Mouse (Mus musculus) heart, embryonic 10.5 days (tissue): ENCODE measurements around the gene Irgc1. TPM values are rescaled to one million over a fixed set of nuclear protein-coding genes. Genes with fewer than 3 reads are reported as not detected.
"Not testable (repeated sequence)": the region's sequence is repeated elsewhere in the genome, so short reads cannot be mapped to it uniquely, and the experiment has no call there.

Experiments used
- DNase-seq: peaks from one replicate; pipeline ENCODE4 v3.0.0-alpha.2; 2017; ENCODE audit warnings: low spot score
- H3K27ac ChIP-seq: fragments of 300-500 bp; sonication (generic); 2 replicates; pipeline ENCODE4 v1.5.1; 2016; ENCODE audit warnings: mild to moderate bottlenecking
- H3K27me3 ChIP-seq: fragments of 300-500 bp; sonication (generic); 2 replicates; pipeline ENCODE4 v1.6.1; 2016; ENCODE audit warnings: mild to moderate bottlenecking; ENCODE audit not compliant: poor library complexity, insufficient read depth, severe bottlenecking
- H3K36me3 ChIP-seq: fragments of 300-500 bp; sonication (generic); 2 replicates; pipeline ENCODE4 v1.6.1; 2016; ENCODE audit warnings: mild to moderate bottlenecking, moderate library complexity
- H3K4me1 ChIP-seq: fragments of 300-500 bp; sonication (generic); 2 replicates; pipeline ENCODE4 v1.6.1; 2016; ENCODE audit warnings: mild to moderate bottlenecking
- H3K4me3 ChIP-seq: fragments of 300-500 bp; sonication (generic); 2 replicates; pipeline ENCODE4 v1.5.1; 2016; ENCODE audit warnings: mild to moderate bottlenecking, moderate library complexity
- H3K9me3 ChIP-seq: fragments of 300-500 bp; sonication (generic); 2 replicates; pipeline ENCODE4 v1.6.1; 2016; ENCODE audit warnings: mild to moderate bottlenecking, moderate library complexity
- WGBS: fragments of 180-500 bp; shearing (Covaris S2); methylation state at CpG from one replicate; pipeline ENCODE4 v1.1.7; 2016; 5-methylcytosine and 5-hydroxymethylcytosine counted together
- polyA plus RNA-seq: library from polyadenylated mRNA; unstranded; fragments of >200 nt; fragmentation: Nextera tagmentation; extraction: Ambion mirVana; gene quantifications from 2 replicates; pipeline ENCODE4 v1.2.1, GENCODE M21; 2016

Gene Irgc1
- polyA plus RNA-seq, 1 experiment from 2014 or later: not detected

DNA sequence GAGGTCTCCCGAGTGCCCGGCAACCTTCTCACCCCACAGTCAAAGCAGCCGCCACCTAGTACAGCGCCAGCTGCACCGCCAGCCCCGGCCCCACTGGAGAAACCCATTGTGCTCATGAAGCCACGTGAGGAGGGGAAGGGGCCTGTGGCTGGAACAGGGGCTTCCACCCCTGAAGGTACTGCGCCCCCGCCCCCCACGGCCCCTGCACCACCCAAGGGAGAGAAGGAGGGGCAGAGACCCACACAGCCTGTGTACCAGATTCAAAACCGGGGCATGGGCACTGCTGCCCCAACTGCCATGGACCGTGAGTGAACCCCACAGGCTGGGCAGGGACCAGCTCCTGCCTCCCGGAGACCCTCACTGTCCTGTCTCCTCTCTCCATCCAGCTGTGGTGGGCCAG, 46.4 kb downstream of the Irgc1 start:
- no peak for DNase-seq
- Histone ChIP-seq H3K4me1 (peaks cover 3% of the 10 kb centered on the region), H3K36me3 (peaks cover 61% of the 10 kb centered on the region), H3K9me3 (0 out of 2 replicates have a peak, but pooled peaks cover 2% of the 10 kb centered on the region), H3K4me3 (no peak overlapping the region), H3K27ac (no peak overlapping the region), H3K27me3 (no peaks in the 10 kb centered on the region)
- 94% methylated on average over 13 of the region's 13 CpGs for WGBS

DNA sequence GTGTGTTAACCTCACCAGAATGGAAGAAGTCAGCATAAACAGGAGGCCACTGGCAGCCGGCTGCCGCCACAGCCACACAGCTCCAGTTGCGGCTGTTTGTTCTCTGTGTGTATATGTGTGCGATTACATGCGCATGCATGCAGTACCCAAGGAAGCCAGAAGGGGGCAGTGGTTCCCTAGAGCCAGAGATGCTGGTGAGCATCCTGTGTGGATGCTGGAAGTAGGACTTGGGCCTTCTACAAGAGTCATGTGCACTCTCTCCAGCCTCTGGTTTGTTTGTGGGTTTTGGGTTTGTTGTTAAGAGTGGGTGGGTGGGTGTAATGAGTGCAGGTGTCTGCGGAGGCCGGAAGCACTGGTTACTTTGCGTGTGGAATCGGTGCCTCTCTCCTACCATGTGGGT, 49.2 kb downstream of the Irgc1 start:
- Histone ChIP-seq H3K4me1 (peaks cover 3% of the 10 kb centered on the region; the same call in 1 of the 2 replicates), H3K36me3 (peaks cover 55% of the 10 kb centered on the region), H3K27ac (no peak overlapping the region), H3K4me3 (no peak overlapping the region), H3K9me3 (0 out of 2 replicates have a peak, but pooled peaks cover 2% of the 10 kb centered on the region), H3K27me3 (no peaks in the 10 kb centered on the region)
- no peak for DNase-seq
- WGBS: 97% methylated on average over 9 of the region's 9 CpGs

DNA sequence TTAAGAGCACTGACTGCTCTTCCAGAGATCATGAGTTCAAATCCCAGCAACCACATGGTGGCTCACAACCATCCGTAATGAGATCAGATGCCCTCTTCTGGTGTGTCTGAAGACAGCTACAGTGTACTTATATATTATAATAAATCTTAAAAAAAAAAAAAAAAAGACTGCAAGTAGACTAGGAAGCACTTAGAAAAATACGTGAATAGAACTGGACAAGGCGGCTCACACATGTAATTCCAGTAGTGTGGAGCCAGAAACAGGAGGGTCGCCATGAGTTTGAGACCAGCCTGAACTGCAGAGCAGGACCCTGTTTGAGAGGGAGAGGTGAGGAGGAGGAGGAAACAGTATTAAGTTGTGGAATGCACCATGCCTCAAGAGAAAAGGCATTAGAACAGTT, 51.6 kb downstream of the Irgc1 start:
- DNase-seq, H3K27me3 ChIP-seq, H3K4me1 ChIP-seq, H3K27ac ChIP-seq, H3K4me3 ChIP-seq, H3K9me3 ChIP-seq: not testable (repeated sequence)
- H3K36me3 ChIP-seq: peaks cover 36% of the 10 kb centered on the region
- 89% methylated on average over 4 of the region's 4 CpGs for WGBS

DNA sequence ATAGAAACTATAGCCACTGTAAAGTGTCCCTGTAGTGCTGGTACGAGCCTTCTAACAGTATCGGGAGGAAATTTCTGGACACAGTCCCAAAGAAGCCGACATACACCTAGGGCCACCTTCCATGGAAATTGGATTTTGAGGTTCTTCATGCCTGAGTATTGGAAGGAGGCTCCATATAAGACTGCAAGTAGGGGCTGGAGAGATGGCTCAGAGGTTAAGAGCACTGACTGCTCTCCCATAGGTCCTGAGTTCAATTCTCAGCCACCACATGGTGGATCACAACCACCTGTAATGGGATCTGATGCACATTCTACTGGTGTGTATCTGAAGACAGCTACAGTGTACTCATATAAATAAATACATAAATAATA, 52.0 kb downstream of the Irgc1 start:
- H3K27ac ChIP-seq: peak overlapping the region; percentile 95
- DNase-seq: no peak
- no peaks in the 10 kb centered on the region for H3K27me3 ChIP-seq
- 0 out of 2 replicates have a peak, but pooled peaks cover 2% of the 10 kb centered on the region for H3K9me3 ChIP-seq
- 0 out of 2 replicates have a peak, but pooled peaks cover 3% of the 10 kb centered on the region for H3K4me1 ChIP-seq
- 18% methylated on average over 3 of the region's 3 CpGs for WGBS
- H3K4me3 ChIP-seq: peak overlapping the region; percentile 70
- peaks cover 31% of the 10 kb centered on the region for H3K36me3 ChIP-seq

DNA sequence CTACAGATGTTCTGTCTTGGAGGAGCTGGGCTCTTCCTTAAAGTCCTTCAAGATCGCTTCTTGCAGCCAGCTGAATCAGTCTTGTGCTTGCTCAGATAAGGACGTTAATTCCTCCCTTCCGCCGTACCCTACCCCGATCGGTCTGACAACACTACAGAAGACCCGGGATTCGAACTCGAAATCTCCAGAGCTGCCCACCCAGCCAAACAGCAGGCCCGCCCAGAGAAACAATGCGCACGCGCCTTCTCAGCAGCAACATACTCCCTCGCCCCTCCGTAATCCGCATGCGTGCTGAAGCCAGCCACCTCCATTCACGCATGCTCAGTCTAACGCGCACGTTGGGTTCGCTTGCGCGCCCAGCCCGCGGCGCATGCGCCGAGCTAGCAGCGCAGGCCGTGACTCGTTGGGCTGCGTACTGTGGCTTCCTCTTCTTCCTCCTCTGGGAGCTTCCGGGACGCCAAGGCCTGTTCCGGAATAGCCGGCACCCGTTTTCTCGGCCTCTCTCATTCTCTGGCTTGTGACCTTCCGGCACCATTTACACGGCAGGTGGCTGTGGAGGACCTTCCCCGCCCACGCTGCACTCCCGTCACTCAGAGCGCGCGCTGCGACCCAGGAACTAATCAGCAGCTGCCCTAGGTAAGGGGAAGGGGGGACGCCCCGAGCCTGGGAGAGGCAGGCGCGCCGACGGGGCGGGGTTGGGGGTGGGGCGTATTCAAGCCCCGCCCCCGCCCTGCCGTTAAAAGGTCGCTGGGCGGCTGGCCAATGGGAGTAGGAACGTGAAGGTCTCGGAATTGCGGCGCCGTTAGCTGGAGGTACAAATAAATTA, 52.6 kb downstream of the Irgc1 start, which contains the start of gene Smg9:
Gene Smg9, plus strand, starts transcription at position 364 of the 826 bp plus-strand sequence.
- DNase-seq: peak; percentile 99
- Histone ChIP-seq H3K27ac (peak within 1 kb of the TSS; percentile 95), H3K27me3 (no peaks in the 10 kb centered on the region), H3K9me3 (0 out of 2 replicates have a peak, but pooled peaks cover 2% of the 10 kb centered on the region), H3K4me1 (0 out of 2 replicates have a peak, but pooled peaks cover 3% of the 10 kb centered on the region), H3K36me3 (peaks cover 25% of the 10 kb centered on the region), H3K4me3 (peak within 1 kb of the TSS; percentile 70)
- 2% methylated on average over 65 of the region's 66 CpGs for WGBS

DNA sequence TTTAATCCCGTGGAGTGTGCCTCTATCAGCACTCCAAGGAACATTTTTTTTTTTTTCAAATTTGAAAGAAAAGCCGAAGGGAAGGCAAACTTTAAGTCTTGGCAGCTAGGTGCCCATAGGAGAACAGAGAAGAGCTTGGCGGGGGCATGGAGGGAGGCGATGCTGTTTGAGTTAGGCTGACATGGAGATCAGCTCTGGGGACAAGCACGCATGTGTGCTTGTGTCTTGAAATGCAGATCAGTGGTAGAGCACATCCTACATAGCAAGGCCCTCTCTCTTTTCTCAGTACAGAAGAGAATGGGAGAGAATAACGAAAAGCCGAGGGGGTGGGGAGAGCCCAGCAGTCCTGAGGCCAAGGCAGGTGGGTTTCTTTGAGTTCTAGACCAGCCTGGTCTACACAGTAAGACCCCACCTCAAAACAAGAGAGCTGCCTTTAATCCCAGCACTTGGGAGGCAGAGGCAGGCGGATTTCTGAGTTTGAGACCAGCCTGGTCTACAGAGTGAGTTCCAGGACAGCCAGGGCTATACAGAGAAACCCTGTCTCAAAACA, 53.7 kb downstream of the Irgc1 start:
- Histone ChIP-seq H3K9me3 (0 out of 2 replicates have a peak, but pooled peaks cover 2% of the 10 kb centered on the region), H3K4me1 (0 out of 2 replicates have a peak, but pooled peaks cover 3% of the 10 kb centered on the region), H3K27ac (no peak overlapping the region; the same call in 1 of the 2 replicates), H3K4me3 (peak overlapping the region; percentile 70; the same call in 1 of the 2 replicates), H3K27me3 (no peaks in the 10 kb centered on the region), H3K36me3 (peaks cover 16% of the 10 kb centered on the region)
- no peak for DNase-seq
- WGBS: 91% methylated on average over 8 of the region's 8 CpGs

DNA sequence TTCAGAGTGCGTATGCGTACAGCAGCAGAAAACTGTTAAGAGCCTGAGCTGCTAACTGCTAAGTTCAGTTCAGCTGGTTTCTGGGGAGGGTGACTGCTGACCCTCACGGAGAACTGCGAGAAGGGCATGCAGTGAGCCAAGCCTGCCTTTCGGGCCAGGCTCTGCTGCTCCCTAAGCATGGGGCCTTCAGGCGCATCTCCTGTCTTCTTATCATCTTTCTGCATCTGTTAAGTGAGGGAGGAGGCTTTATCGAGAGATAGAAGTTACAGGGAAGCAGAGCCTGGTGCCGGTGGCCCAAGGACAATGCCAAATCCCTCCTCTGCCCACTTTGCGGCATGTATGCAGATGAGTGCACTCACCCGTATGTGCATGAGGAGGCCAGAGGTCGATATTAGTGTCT, 55.3 kb downstream of the Irgc1 start:
- Histone ChIP-seq H3K27me3 (no peaks in the 10 kb centered on the region), H3K9me3 (no peaks in the 10 kb centered on the region), H3K4me1 (0 out of 2 replicates have a peak, but pooled peaks cover 3% of the 10 kb centered on the region), H3K4me3 (no peak overlapping the region), H3K36me3 (peaks cover 3% of the 10 kb centered on the region; the same call in 1 of the 2 replicates), H3K27ac (no peak overlapping the region)
- no peak for DNase-seq
- WGBS: 69% methylated on average over 11 of the region's 11 CpGs

DNA sequence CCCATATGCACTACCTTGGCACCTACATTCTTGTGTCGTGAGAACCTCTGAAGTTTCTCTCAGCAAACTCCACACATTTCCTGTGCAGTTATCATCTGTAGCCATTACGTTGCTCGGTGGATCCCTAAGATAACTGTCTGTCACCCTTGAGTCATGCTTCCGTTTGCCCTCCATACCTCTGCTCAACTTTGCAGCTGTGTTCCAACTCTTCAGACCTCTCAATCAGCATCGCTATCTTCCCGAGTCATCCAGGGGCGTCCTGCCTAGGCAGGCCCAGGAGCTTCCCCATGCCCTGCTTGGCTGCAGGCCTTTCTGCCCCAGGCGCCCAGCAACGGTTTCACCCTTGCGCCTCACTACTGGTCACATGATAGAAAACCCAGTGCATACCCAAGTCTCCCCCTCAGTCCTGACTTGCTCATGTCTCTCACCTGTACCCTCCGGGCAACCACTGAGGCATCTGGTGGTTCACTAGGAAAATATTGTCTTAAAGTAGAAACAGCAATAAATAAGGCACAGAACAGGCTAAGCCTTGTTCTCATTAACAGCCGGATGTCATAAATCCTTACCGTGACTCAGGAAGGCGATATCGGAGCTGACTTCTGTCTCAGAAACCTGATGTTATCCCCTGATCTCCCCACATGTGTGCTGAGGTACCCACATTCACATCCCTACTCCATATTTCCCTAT, 57.5 kb downstream of the Irgc1 start:
- no peak overlapping the region for H3K4me3 ChIP-seq
- no peaks in the 10 kb centered on the region for H3K27me3 ChIP-seq
- H3K36me3 ChIP-seq: no peaks in the 10 kb centered on the region
- H3K4me1 ChIP-seq: no peaks in the 10 kb centered on the region; the same call in 1 of the 2 replicates
- DNase-seq: no peak
- H3K9me3 ChIP-seq: no peaks in the 10 kb centered on the region
- 75% methylated on average over 15 of the region's 15 CpGs for WGBS
- H3K27ac ChIP-seq: no peak overlapping the region

DNA sequence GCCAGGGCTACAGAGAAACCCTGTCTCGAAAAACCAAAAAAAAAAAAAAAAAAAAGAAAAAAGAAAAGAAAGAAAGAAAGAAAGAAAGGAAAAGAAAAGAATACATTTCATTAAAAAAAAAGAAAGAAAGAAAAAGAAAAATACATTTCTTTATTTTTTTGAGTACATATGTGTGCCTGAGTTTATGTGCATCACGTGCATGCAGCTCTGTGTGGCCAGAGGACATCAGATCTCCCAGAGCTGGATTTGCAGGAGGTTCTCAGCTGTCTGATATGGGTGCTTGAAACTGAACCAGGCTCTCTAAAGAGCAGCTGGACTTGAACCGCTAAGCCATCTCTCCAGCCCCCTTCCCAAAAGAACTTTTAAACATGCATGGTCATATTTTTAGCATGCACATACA, 58.0 kb downstream of the Irgc1 start:
- DNase-seq: no peak
- Histone ChIP-seq H3K27ac (no peak overlapping the region), H3K4me3 (no peak overlapping the region), H3K4me1 (no peaks in the 10 kb centered on the region; the same call in 1 of the 2 replicates), H3K27me3 (no peaks in the 10 kb centered on the region), H3K36me3 (no peaks in the 10 kb centered on the region), H3K9me3 (no peaks in the 10 kb centered on the region)
- 69% methylated on average over 3 of the region's 3 CpGs for WGBS

DNA sequence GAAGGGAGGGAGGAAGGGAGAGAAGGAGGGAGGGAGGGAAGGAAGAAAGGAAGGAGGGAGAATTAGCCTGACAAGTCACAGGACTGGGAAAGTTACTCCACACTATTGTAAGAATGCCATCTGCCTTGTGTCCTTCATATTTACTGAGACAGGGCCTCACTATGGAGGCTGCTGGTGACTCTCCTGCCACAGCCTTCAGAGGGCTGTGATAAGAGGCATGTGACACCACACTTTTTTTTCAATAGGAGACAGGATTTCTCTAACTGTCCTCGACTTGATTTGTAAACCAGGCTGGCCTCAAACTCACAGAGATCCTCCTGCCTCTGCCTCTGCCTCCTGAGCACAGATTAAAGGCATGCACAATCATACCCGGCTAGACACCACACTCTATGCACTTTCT, 60.4 kb downstream of the Irgc1 start:
- no peak for DNase-seq
- H3K4me3 ChIP-seq: no peak overlapping the region
- no peaks in the 10 kb centered on the region for H3K9me3 ChIP-seq
- H3K4me1 ChIP-seq: peaks cover 3% of the 10 kb centered on the region; the same call in 1 of the 2 replicates
- H3K27me3 ChIP-seq: no peaks in the 10 kb centered on the region
- WGBS: 84% methylated on average over 2 of the region's 2 CpGs
- H3K36me3 ChIP-seq: no peaks in the 10 kb centered on the region
- H3K27ac ChIP-seq: no peak overlapping the region

DNA sequence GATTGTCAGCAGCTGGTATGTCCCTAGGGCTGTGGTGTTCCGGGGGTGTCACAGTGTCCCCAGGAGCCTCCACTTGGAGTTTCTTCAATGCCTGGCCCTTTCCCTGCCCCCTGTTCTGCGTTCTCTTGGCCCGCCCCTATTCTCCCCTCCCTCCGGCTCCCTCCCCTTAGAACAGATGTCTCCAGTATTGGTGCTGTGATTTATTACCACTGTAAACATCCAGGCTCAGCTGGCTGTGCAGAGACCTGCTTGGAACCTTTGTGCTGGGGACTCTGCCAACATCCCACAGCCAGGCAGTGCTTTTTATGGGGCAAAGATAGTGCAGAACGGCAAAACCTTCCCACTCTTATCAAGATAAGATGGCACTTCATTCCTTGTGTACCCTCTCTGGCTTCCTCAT, 61.0 kb downstream of the Irgc1 start:
- DNase-seq: no peak

DNA sequence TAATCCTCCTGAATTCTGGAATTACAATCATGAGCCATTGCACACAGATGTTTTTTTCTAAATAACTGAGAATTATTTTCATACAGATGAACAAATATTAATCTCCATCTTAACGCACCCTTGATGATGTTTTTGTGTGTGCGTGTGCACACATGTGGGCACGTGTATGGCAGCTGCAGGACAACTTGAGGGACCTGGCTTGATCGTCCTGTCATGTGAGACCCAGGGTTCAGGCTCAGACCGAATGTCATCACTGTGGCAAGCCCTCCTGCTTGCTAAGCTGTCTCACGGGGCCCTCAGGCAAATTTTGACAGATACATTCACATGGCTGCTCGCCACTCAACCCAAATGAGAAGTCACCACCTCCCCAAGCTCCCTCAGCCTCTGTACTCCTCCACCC, 61.6 kb downstream of the Irgc1 start:
- H3K4me3 ChIP-seq: no peak overlapping the region
- no peaks in the 10 kb centered on the region for H3K9me3 ChIP-seq
- WGBS: 72% methylated on average over 7 of the region's 7 CpGs
- H3K4me1 ChIP-seq: peaks cover 3% of the 10 kb centered on the region; the same call in 1 of the 2 replicates
- H3K36me3 ChIP-seq: no peaks in the 10 kb centered on the region
- no peak overlapping the region for H3K27ac ChIP-seq
- DNase-seq: no peak
- H3K27me3 ChIP-seq: 0 out of 2 replicates have a peak, but pooled peaks cover 4% of the 10 kb centered on the region

More for the DNA sequence above, 61.0 kb downstream of the Irgc1 start:
- Histone ChIP-seq H3K36me3 (no peaks in the 10 kb centered on the region), H3K27me3 (0 out of 2 replicates have a peak, but pooled peaks cover under 1% of the 10 kb centered on the region), H3K9me3 (no peaks in the 10 kb centered on the region), H3K4me3 (no peak overlapping the region), H3K27ac (no peak overlapping the region), H3K4me1 (peaks cover 3% of the 10 kb centered on the region; the same call in 1 of the 2 replicates)
- 27% methylated on average over 5 of the region's 5 CpGs for WGBS
